ENCODE assay signal across 9 mouse cellular contexts in the genomic region with DNA sequence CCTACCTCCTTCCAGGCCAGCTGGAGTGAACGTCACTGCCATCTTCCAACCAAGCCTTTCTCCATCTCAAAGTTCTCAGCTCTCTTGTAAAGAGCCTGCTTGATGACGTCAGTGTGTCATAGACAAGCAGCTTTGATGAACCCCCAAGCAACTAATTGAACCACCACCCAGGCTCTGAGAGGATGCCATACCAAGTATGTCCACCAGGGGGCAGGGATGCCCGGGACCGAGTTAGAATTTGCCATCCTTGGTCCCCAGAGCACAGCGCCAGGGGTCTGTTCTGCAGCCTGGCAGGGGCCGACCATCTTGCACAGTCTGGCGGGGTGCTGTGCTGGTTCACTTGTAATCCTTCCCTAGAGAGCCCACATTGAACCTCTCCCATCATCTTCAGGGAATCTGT. TPM values are rescaled to one million over a fixed set of nuclear protein-coding genes. Genes with fewer than 3 reads are reported as not detected.
DNase-seq lines count a peak whose midpoint lies in the region; TF ChIP-seq lines count a peak whose summit lies in the region.
"Had no signal": no experiment of that assay in that cellular context is flagged by ENCODE, and none has a peak within 500 bp of the region (broad histone marks: within the 10 kb centered on the region; RNA-seq: fewer than 3 reads in every experiment).

No protein-coding gene starts in this region.

- no peak for TF ChIP-seq EP300 in heart, adult 2 months (IDR thresholded peaks at IDR 0.05; ENCODE audit: insufficient read depth, low read depth, low read length)

- no peaks in the 10 kb centered on the region for H3K4me1 ChIP-seq in heart, adult 2 months (ENCODE audit: control insufficient read depth, insufficient read depth, low read length)
- H3K4me1 ChIP-seq in heart, embryonic 10.5 days = peaks cover 32% of the 10 kb centered on the region
- no peaks in the 10 kb centered on the region for H3K4me1 ChIP-seq in cerebellum, adult 2 months (ENCODE audit: control insufficient read depth, insufficient read depth, low read length)

- 10% methylated on average over 7 of the region's 7 CpGs for WGBS in heart, adult 2 months
- 17% methylated on average over 7 of the region's 7 CpGs for WGBS in heart, embryonic 10.5 days
- WGBS in cerebellum, adult 2 months = 6% methylated on average over 7 of the region's 7 CpGs

- H3K36me3 ChIP-seq in heart, adult 2 months (ENCODE audit: control insufficient read depth, insufficient read depth, low read length) = no peaks in the 10 kb centered on the region
- H3K36me3 ChIP-seq in heart, embryonic 10.5 days = no peaks in the 10 kb centered on the region

- no peaks in the 10 kb centered on the region for H3K27me3 ChIP-seq in heart, adult 2 months (ENCODE audit: control insufficient read depth, insufficient read depth, low read length)
- H3K27me3 ChIP-seq in heart, embryonic 10.5 days (ENCODE audit: insufficient read depth, poor library complexity, severe bottlenecking) = no peaks in the 10 kb centered on the region
- H3K27me3 ChIP-seq in cerebellum, adult 2 months (ENCODE audit: control insufficient read depth, insufficient read depth, low read length) = no peaks in the 10 kb centered on the region
- H3K27me3 ChIP-seq: Patski had no signal

- peak; percentile 97 for TF ChIP-seq CTCF in heart, adult 2 months (IDR thresholded peaks at IDR 0.05)
- peak; percentile 86 for TF ChIP-seq CTCF in cerebellum, adult 2 months (IDR thresholded peaks at IDR 0.05; ENCODE audit: borderline replicate concordance, insufficient read depth, low read depth, low read length)

- H3K9me3 ChIP-seq in heart, embryonic 10.5 days = no peaks in the 10 kb centered on the region

- H3K27ac ChIP-seq in heart, adult 2 months = no peak overlapping the region
- no peak overlapping the region for H3K27ac ChIP-seq in heart, embryonic 10.5 days
- H3K27ac ChIP-seq in cerebellum, adult 2 months (ENCODE audit: insufficient read depth, low read length) = no peak overlapping the region

- H3K79me2 ChIP-seq in heart, adult 2 months (replicated peaks; ENCODE audit: control insufficient read depth, insufficient read depth, low read length) = no peaks in the 10 kb centered on the region

- H3K4me3 ChIP-seq in heart, adult 2 months = no peak overlapping the region
- H3K4me3 ChIP-seq in heart, embryonic 10.5 days = no peak overlapping the region
- no peak overlapping the region for H3K4me3 ChIP-seq in cerebellum, adult 2 months (replicated peaks; ENCODE audit: insufficient read depth, low read depth, low read length)

- intact Hi-C loops in heart, adult 2 months (cut with DNase I) = loop anchor here (5.0 to 10.0 kb wide), 2 partner anchors 95 to 333 kb away; partner anchors contain the start of gene Adnp

- DNase-seq in heart, adult 2 months = peak; percentile 49 to 77
- no peak for DNase-seq in heart, embryonic 10.5 days (ENCODE audit: low spot score)
- peak; percentile 79 for DNase-seq in ES-CJ7 (ENCODE audit: low read depth, low spot score)
- DNase-seq in cerebellum, adult 2 months = peak; percentile 45 to 74
- peak; percentile 49 to 72 for DNase-seq in frontal cortex, postnatal 14 days (ENCODE audit: low spot score in 2 of 2)
- peak; percentile 47 for DNase-seq in layer of hippocampus, adult 9-11 months
- peak; percentile 65 to 81 for DNase-seq in lung, postnatal 4 days
- DNase-seq in spleen, adult 18-20 months = peak; percentile 33 to 77

- no peak overlapping the region for H3K9ac ChIP-seq in heart, adult 2 months (ENCODE audit: low read depth, low read length)

- TF ChIP-seq POLR2A in heart, adult 2 months (IDR thresholded peaks at IDR 0.05; ENCODE audit: insufficient read depth, low read depth, low read length) = no peak
- TF ChIP-seq POLR2A in cerebellum, adult 2 months (IDR thresholded peaks at IDR 0.05; ENCODE audit: borderline replicate concordance, insufficient read depth, low read length) = no peak

RNA-seq across cellular contexts. Expression of gene Pard6b, which starts 31.1 kb away (rescaled TPM):
- total RNA-seq in heart, adult 2 months (2021) = 1 to 10 TPM; 2.0 to 2.2 TPM
- polyA plus RNA-seq in heart, adult 2 months (2012; rRNA removed) = 2.4 TPM in 2 replicates
- 12.2 and 15.0 TPM in 2 replicates for polyA plus RNA-seq in heart, embryonic 10.5 days (2016; fragmentation: Nextera tagmentation; extraction: Ambion mirVana)
- 5.3 and 5.7 TPM in 2 replicates for polyA plus RNA-seq in cerebellum, adult 2 months (2012; rRNA removed)
